Comparison of ENCODE assay signal across 13 mouse cellular contexts in genomic region chr5:125016421-125017242, GRCm38 (mm10). TPM values are rescaled to one million over a fixed set of nuclear protein-coding genes. Genes with fewer than 3 reads are reported as not detected.
DNase-seq lines count a peak whose midpoint lies in the region; ATAC-seq lines count a peak whose summit lies in the region.
"Had no signal": no experiment of that assay in that cellular context is flagged by ENCODE, and none has a peak within 500 bp of the region (broad histone marks: within the 10 kb centered on the region; RNA-seq: fewer than 3 reads in every experiment).

No protein-coding gene starts in this region.

- 89% methylated on average over 17 of the region's 17 CpGs for WGBS in forebrain, embryonic 14.5 days
- WGBS in forebrain, embryonic 13.5 days, result 91% methylated on average over 17 of the region's 17 CpGs
- WGBS in limb, embryonic 12.5 days, result 78% methylated on average over 17 of the region's 17 CpGs
- WGBS in limb, embryonic 10.5 days, result 81% methylated on average over 17 of the region's 17 CpGs

- H3K4me3 ChIP-seq in forebrain, embryonic 14.5 days (ENCODE audit: low read depth, low read length), result no peak overlapping the region
- no peak overlapping the region for H3K4me3 ChIP-seq in forebrain, embryonic 13.5 days
- no peak overlapping the region for H3K4me3 ChIP-seq in limb, embryonic 12.5 days (replicated peaks)
- H3K4me3 ChIP-seq in limb, embryonic 10.5 days, result no peak overlapping the region

- 0 out of 2 replicates have a peak overlapping the region, but pooled peaks have one; percentile 1 for H3K27ac ChIP-seq in forebrain, embryonic 14.5 days (ENCODE audit: low read depth, low read length)
- no peak overlapping the region; the same call in 1 of the 2 replicates for H3K27ac ChIP-seq in forebrain, embryonic 13.5 days
- peak overlapping the region; percentile 50; the same call in 1 of the 2 replicates for H3K27ac ChIP-seq in limb, embryonic 12.5 days
- H3K27ac ChIP-seq in limb, embryonic 10.5 days, result no peak overlapping the region
- H3K27ac ChIP-seq: macrophage had no signal

- peak; percentile 5; the same call in 1 of the 2 replicates for ATAC-seq in forebrain, embryonic 14.5 days
- no peak for ATAC-seq in forebrain, embryonic 13.5 days
- ATAC-seq in limb, embryonic 12.5 days (ENCODE audit: insufficient number of reproducible peaks, insufficient read depth, low FRiP score, low TSS enrichment, low read depth), result no peak
- ATAC-seq: inflammation-experienced regulatory T-cells, adult 6 months had no signal

- no peaks in the 10 kb centered on the region for H3K9me3 ChIP-seq in forebrain, embryonic 14.5 days (replicated peaks; ENCODE audit: control insufficient read depth, low read length)
- no peaks in the 10 kb centered on the region for H3K9me3 ChIP-seq in forebrain, embryonic 13.5 days (replicated peaks)
- H3K9me3 ChIP-seq in limb, embryonic 12.5 days, result no peaks in the 10 kb centered on the region
- H3K9me3 ChIP-seq in limb, embryonic 10.5 days (replicated peaks), result no peaks in the 10 kb centered on the region

- DNase-seq in forebrain, embryonic 14.5 days (ENCODE audit: low spot score), result no peak
- DNase-seq in limb, embryonic 10.5 days (ENCODE audit: low spot score), result no peak
- peak; percentile 74 for DNase-seq in T-cell, adult 2 months (ENCODE audit: low spot score)
- peak; percentile 50 to 56 for DNase-seq in natural killer cell, adult 2 months (ENCODE audit: low spot score in 2 of 2)
- DNase-seq in urinary bladder, postnatal 4 days (ENCODE audit: low spot score in 2 of 2), result no peak
- DNase-seq in layer of hippocampus, postnatal 10 days (ENCODE audit: low spot score in 2 of 2), result no peak
- DNase-seq: adrenal gland, postnatal 10 days; heart, postnatal 14 days had no signal

- no peak overlapping the region for H3K9ac ChIP-seq in forebrain, embryonic 14.5 days (ENCODE audit: low read length)
- H3K9ac ChIP-seq in forebrain, embryonic 13.5 days, result no peak overlapping the region
- H3K9ac ChIP-seq in limb, embryonic 12.5 days (replicated peaks), result no peak overlapping the region

- H3K4me1 ChIP-seq in forebrain, embryonic 14.5 days (ENCODE audit: control insufficient read depth, insufficient read depth, low read length), result 0 out of 2 replicates have a peak, but pooled peaks cover 3% of the 10 kb centered on the region
- peaks cover 9% of the 10 kb centered on the region for H3K4me1 ChIP-seq in forebrain, embryonic 13.5 days
- H3K4me1 ChIP-seq in limb, embryonic 12.5 days (replicated peaks), result peaks cover 10% of the 10 kb centered on the region
- H3K4me1 ChIP-seq in limb, embryonic 10.5 days, result peaks cover 18% of the 10 kb centered on the region

- H3K4me2 ChIP-seq in forebrain, embryonic 14.5 days (ENCODE audit: low read length), result no peak overlapping the region
- no peak overlapping the region for H3K4me2 ChIP-seq in forebrain, embryonic 13.5 days
- no peak overlapping the region for H3K4me2 ChIP-seq in limb, embryonic 12.5 days

- H3K36me3 ChIP-seq in forebrain, embryonic 14.5 days (ENCODE audit: control insufficient read depth, insufficient read depth, low read length), result peaks cover 79% of the 10 kb centered on the region
- peaks cover 80% of the 10 kb centered on the region for H3K36me3 ChIP-seq in forebrain, embryonic 13.5 days (ENCODE audit: poor library complexity, severe bottlenecking)
- peaks cover 97% of the 10 kb centered on the region for H3K36me3 ChIP-seq in limb, embryonic 12.5 days
- peaks cover 91% of the 10 kb centered on the region for H3K36me3 ChIP-seq in limb, embryonic 10.5 days

- no peaks in the 10 kb centered on the region for H3K27me3 ChIP-seq in forebrain, embryonic 14.5 days (replicated peaks; ENCODE audit: control insufficient read depth, insufficient read depth, low read length)
- H3K27me3 ChIP-seq in forebrain, embryonic 13.5 days, result no peaks in the 10 kb centered on the region
- H3K27me3 ChIP-seq in limb, embryonic 12.5 days, result no peaks in the 10 kb centered on the region
- no peaks in the 10 kb centered on the region for H3K27me3 ChIP-seq in limb, embryonic 10.5 days (ENCODE audit: low read depth, poor library complexity, severe bottlenecking)

RNA-seq across cellular contexts. Expression of gene Rflna, which starts 13.6 kb away (rescaled TPM):
- 3.2 and 3.5 TPM in 2 replicates for polyA plus RNA-seq in forebrain, embryonic 14.5 days (2014; fragmentation: Nextera tagmentation; extraction: Ambion mirVana)
- 2.7 and 3.5 TPM in 2 replicates for polyA plus RNA-seq in forebrain, embryonic 13.5 days (2015; fragmentation: Nextera tagmentation; extraction: Ambion mirVana)
- polyA plus RNA-seq in limb, embryonic 12.5 days (2016; fragmentation: Nextera tagmentation; extraction: Ambion mirVana), result 28.6 and 33.0 TPM in 2 replicates
- 1.1 and 4.5 TPM in 2 replicates for polyA plus RNA-seq in limb, embryonic 10.5 days (2016; fragmentation: Nextera tagmentation; extraction: Ambion mirVana)
- total RNA-seq in layer of hippocampus, postnatal 10 days (2021), result 1 to 10 TPM; 1.5 to 1.7 TPM
- total RNA-seq: granulocyte monocyte progenitor cell, adult 5-6 weeks had no signal
- polyA plus RNA-seq: macrophage had no signal

Comparison
In these comparisons a context has a peak if more than half of its experiments do, and no peak if none do; other contexts are left out.
1. H3K27ac ChIP-seq: peak in forebrain, embryonic 14.5 days (single experiment) and limb, embryonic 12.5 days (single experiment); none in forebrain, embryonic 13.5 days (single experiment) and limb, embryonic 10.5 days (single experiment).
2. DNase-seq: peak in T-cell, adult 2 months (single experiment) and natural killer cell, adult 2 months (2 of 2); none in forebrain, embryonic 14.5 days (single experiment), limb, embryonic 10.5 days (single experiment), urinary bladder, postnatal 4 days (0 of 2) and layer of hippocampus, postnatal 10 days (0 of 2).